Mouse (Mus musculus) lung, adult 2 months (tissue): ENCODE data around the gene Gm20388.

Experiments used
- CTCF ChIP-seq: fragments of 200-500 bp; IDR thresholded peaks from 2 replicates; pipeline ENCODE4 v1.5.1; 2011; ENCODE audit warnings: mild to moderate bottlenecking, low read length, control low read depth; ENCODE audit not compliant: insufficient read depth
- POLR2A ChIP-seq: fragments of 200-500 bp; IDR thresholded peaks from 2 replicates; pipeline ENCODE4 v1.6.1; 2011; ENCODE audit warnings: low read depth, mild to moderate bottlenecking, control low read depth, low read length, borderline replicate concordance; ENCODE audit errors: extremely low read depth

DNA sequence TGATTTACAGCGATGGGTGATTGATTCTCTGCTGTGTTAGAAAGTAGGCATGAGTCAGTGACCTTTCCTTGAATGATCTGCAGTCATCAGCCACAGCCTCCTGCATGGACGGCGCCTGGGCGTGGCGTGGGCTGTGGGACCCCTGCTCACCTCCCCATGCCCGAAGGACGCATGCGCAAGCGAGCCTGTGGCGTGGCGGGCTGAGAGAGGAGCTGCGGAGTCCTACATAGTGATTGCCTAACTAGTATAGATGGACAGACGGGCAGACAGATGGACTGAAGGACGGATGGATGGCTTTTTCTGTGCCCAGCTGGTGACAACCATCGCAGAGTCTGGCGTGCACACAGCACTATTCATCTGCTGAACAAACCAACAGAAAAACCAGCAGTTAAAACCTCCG, 1106.0 kb downstream of the Gm20388 start:
- TF ChIP-seq CTCF (no peak), POLR2A (no peak)
